Mouse (Mus musculus) brain, embryonic 14.5 days (tissue): ENCODE measurements around the gene Micu1.

ENCODE experiments used
- CTCF ChIP-seq: fragments of 200-500 bp; IDR thresholded peaks from 2 replicates; pipeline ENCODE4 v1.5.1; 2012; ENCODE audit warnings: inconsistent platforms, mild to moderate bottlenecking, moderate library complexity, borderline replicate concordance; ENCODE audit not compliant: insufficient read depth, insufficient read length; ENCODE audit errors: extremely low read depth
- POLR2A ChIP-seq: fragments of 200-500 bp; IDR thresholded peaks from 2 replicates; pipeline ENCODE4 v1.6.1; 2012; ENCODE audit warnings: mild to moderate bottlenecking, inconsistent platforms, borderline replicate concordance; ENCODE audit not compliant: poor library complexity, insufficient read depth, insufficient read length, severe bottlenecking; ENCODE audit errors: extremely low read depth

DNA sequence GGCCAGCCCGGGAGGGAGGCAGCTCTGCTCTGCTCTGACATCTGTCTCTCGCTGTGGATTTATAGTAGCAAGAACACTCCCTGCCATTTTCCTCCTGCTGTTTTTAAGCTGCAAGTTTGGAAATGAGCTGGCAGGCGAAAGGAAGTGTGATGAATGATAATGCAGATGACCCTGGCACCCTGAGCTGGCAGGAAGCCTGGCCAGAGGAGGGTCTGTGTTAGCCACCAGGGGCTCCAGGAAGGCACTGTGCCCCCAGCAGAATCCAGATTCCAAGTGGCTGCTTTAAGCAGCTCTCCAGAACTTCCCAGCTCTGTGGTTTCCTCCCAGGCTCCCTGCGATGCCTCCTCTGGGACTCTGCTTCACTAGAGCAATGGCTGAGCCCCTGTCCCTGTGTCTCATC is 161.3 kb downstream of the Micu1 start:
- TF ChIP-seq POLR2A: no peak
- no peak for TF ChIP-seq CTCF
